Mouse (Mus musculus): ENCODE measurements around the gene Vwa3a. TPM values are rescaled to one million over a fixed set of nuclear protein-coding genes. Genes with fewer than 3 reads are reported as not detected.
"Not testable (repeated sequence)": the region's sequence is repeated elsewhere in the genome, so short reads cannot be mapped to it uniquely, and the experiment has no call there.

Gene Vwa3a
- polyA plus RNA-seq, 1 experiment from 2014 or later = 0.64 TPM

DNA sequence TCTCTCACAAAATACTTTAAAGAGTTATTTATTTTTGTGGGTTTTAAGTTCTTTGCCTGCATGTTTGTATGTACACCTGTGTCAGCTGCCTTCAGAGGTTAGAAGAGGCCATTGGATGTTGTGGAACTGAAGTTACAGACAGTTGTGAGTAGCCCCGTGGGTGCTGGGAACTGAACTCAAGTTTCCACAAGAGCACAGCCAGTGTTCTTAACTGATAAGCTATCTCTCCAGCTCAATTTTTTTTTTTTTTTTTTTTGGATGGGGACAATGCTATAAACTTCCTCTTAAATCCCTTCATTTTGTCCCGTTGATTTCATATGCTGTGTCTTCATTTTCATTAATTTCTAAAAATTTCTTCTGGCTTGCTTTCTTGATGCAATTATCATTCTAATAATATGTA is 25.9 kb upstream of the Vwa3a start:
- Histone ChIP-seq H3K4me1 (ENCODE audit: control insufficient read depth, insufficient read depth, low read length) (no peaks in the 10 kb centered on the region), H3K9me3 (ENCODE audit: control insufficient read depth, low read length) (no peaks in the 10 kb centered on the region), H3K4me2 (ENCODE audit: low read depth) (no peak overlapping the region), H3K36me3 (ENCODE audit: control insufficient read depth, insufficient read depth, low read length) (no peaks in the 10 kb centered on the region), H3K27me3 (ENCODE audit: control insufficient read depth, insufficient read depth, low read length) (no peaks in the 10 kb centered on the region), H3K9ac (ENCODE audit: low read length) (no peak overlapping the region), H3K4me3 (ENCODE audit: low read depth, low read length) (no peak overlapping the region), H3K27ac (ENCODE audit: low read depth, low read length) (no peak overlapping the region)
- ATAC-seq (ENCODE audit: insufficient read depth, low FRiP score, low TSS enrichment) = no peak
- WGBS = 93% methylated on average over 2 of the region's 2 CpGs
- no peak for DNase-seq (ENCODE audit: low spot score)

DNA sequence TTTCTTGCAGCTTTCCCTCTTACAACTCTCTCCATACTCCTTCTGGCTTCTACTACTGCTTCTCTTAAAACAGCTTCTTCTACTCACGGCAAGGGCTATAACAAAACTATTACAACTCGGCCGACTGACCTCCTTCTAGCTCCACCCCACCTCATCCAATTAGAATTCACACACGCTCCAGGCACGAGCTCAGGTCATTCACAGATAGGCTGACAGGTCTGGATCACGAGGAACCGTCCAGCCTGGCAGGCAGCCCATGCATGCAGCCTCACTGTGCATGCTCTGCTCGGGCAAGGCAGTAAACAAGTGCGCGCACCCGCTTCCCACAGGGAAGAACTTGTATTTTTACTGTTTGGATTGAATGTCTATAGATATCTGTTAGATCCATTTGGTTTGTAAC is 25.2 kb upstream of the Vwa3a start:
- not testable (repeated sequence) for H3K4me3 ChIP-seq (ENCODE audit: low read depth, low read length); H3K4me2 ChIP-seq (ENCODE audit: low read depth); ATAC-seq (ENCODE audit: insufficient read depth, low FRiP score, low TSS enrichment); H3K27ac ChIP-seq (ENCODE audit: low read depth, low read length); H3K9ac ChIP-seq (ENCODE audit: low read length); H3K9me3 ChIP-seq (ENCODE audit: control insufficient read depth, low read length); H3K36me3 ChIP-seq (ENCODE audit: control insufficient read depth, insufficient read depth, low read length); H3K4me1 ChIP-seq (ENCODE audit: control insufficient read depth, insufficient read depth, low read length); H3K27me3 ChIP-seq (ENCODE audit: control insufficient read depth, insufficient read depth, low read length); DNase-seq (ENCODE audit: low spot score)
- 88% methylated on average over 11 of the region's 11 CpGs for WGBS

DNA sequence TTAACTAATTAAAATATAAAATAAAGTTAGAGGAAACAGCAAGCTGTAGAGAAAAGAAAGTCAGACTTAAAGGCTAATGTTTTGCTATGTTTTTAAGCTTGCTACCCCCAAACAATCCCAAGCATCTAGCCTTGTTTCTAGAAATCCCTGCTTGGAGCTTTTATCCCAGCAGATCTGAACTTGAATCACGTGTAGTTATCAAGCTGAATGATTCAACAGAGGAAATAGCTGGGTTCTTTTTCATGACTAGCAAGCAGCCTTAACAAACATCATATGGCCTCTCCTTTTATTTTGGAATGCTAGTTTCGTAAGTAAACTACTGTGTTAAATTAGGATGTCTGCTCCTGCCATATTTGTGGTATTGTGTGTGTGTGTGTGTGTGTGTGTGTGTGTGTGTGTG is 21.9 kb upstream of the Vwa3a start:
- no peaks in the 10 kb centered on the region for H3K9me3 ChIP-seq (ENCODE audit: control insufficient read depth, low read length)
- WGBS = 84% methylated on average over 2 of the region's 2 CpGs

DNA sequence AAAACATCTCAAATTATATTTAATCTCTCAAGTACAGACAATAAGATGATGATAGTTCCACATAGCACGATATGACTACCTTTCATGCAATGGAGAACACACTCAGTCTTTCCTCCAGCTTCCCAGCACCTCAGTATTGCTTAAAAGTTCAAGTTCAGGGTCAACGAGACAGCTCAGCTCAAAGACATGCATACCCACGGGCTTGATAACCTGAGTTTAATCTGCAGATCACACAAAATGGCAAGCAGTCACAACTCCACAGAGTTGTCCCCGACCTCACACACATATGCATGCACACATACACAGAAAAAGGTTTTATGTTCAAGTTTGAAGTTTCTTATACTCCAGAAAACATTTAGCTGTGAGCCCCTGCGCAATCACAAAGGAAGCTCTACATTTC is 18.1 kb upstream of the Vwa3a start:
- H3K4me3 ChIP-seq (ENCODE audit: low read depth, low read length) = no peak overlapping the region

More for the DNA sequence above, 21.9 kb upstream of the Vwa3a start:
- Histone ChIP-seq H3K4me1 (ENCODE audit: control insufficient read depth, insufficient read depth, low read length) (no peaks in the 10 kb centered on the region), H3K9ac (ENCODE audit: low read length) (no peak overlapping the region), H3K27me3 (ENCODE audit: control insufficient read depth, insufficient read depth, low read length) (no peaks in the 10 kb centered on the region), H3K36me3 (ENCODE audit: control insufficient read depth, insufficient read depth, low read length) (no peaks in the 10 kb centered on the region), H3K4me2 (ENCODE audit: low read depth) (no peak overlapping the region), H3K4me3 (ENCODE audit: low read depth, low read length) (no peak overlapping the region), H3K27ac (ENCODE audit: low read depth, low read length) (no peak overlapping the region)
- DNase-seq (ENCODE audit: low spot score) (no peak), ATAC-seq (ENCODE audit: insufficient read depth, low FRiP score, low TSS enrichment) (no peak)

DNA sequence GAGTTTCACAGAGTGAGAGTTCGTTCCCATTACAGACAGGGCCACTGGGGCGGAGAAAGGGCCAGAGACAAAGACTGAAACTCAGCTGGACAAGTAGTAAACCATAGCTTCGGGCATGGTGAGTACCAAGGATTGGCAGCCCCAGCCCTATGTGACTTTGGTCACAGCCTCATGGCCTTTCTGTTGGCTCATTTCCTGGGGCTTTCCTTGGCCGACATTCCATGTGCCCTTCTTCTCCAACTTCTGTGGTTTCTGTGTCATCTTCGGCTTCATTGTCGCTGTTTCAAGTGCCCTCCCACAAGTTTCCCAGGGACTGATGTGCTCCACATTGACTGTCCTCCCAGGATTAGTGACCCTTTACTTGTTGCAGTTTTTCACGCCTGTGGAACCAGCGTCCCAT is 17.7 kb upstream of the Vwa3a start:
- Histone ChIP-seq H3K27ac (ENCODE audit: low read depth, low read length) (no peak overlapping the region), H3K27me3 (ENCODE audit: control insufficient read depth, insufficient read depth, low read length) (no peaks in the 10 kb centered on the region), H3K4me3 (ENCODE audit: low read depth, low read length) (no peak overlapping the region), H3K9ac (ENCODE audit: low read length) (no peak overlapping the region), H3K4me1 (ENCODE audit: control insufficient read depth, insufficient read depth, low read length) (no peaks in the 10 kb centered on the region), H3K4me2 (ENCODE audit: low read depth) (no peak overlapping the region), H3K36me3 (ENCODE audit: control insufficient read depth, insufficient read depth, low read length) (no peaks in the 10 kb centered on the region; the same call in 1 of the 2 replicates), H3K9me3 (ENCODE audit: control insufficient read depth, low read length) (no peaks in the 10 kb centered on the region)
- ATAC-seq (ENCODE audit: insufficient read depth, low FRiP score, low TSS enrichment) (no peak), DNase-seq (ENCODE audit: low spot score) (no peak)
- 81% methylated on average over 8 of the region's 8 CpGs for WGBS

More for the DNA sequence above, 18.1 kb upstream of the Vwa3a start:
- Histone ChIP-seq H3K27me3 (ENCODE audit: control insufficient read depth, insufficient read depth, low read length) (no peaks in the 10 kb centered on the region), H3K9me3 (ENCODE audit: control insufficient read depth, low read length) (no peaks in the 10 kb centered on the region), H3K4me1 (ENCODE audit: control insufficient read depth, insufficient read depth, low read length) (no peaks in the 10 kb centered on the region), H3K36me3 (ENCODE audit: control insufficient read depth, insufficient read depth, low read length) (no peaks in the 10 kb centered on the region; the same call in 1 of the 2 replicates), H3K4me2 (ENCODE audit: low read depth) (no peak overlapping the region), H3K9ac (ENCODE audit: low read length) (no peak overlapping the region), H3K27ac (ENCODE audit: low read depth, low read length) (no peak overlapping the region)
- 90% methylated on average over 5 of the region's 5 CpGs for WGBS
- ATAC-seq (ENCODE audit: insufficient read depth, low FRiP score, low TSS enrichment) (no peak), DNase-seq (ENCODE audit: low spot score) (no peak)

DNA sequence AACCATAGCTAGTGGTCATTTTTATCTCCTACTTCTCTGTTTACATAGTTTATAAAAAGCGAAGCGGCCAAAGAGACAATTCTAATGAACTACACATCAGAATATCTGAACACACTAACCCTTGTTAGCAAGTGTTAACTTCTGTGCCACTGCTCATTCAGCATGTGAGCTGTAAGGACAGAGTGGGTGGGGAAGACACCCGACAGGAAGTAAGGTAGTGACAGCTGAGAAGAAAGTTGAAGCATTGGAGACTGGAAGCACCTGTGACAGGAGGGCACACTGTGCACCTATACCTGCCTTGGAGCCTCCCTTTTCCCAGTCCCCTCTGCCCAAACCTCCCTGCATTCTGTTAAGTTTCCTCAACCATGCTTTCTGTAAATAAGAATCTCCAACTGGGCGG is 17.1 kb upstream of the Vwa3a start:
- WGBS = 95% methylated on average over 4 of the region's 4 CpGs
- no peak for DNase-seq (ENCODE audit: low spot score)
- Histone ChIP-seq H3K27me3 (ENCODE audit: control insufficient read depth, insufficient read depth, low read length) (no peaks in the 10 kb centered on the region), H3K4me1 (ENCODE audit: control insufficient read depth, insufficient read depth, low read length) (no peaks in the 10 kb centered on the region), H3K4me2 (ENCODE audit: low read depth) (no peak overlapping the region), H3K36me3 (ENCODE audit: control insufficient read depth, insufficient read depth, low read length) (no peaks in the 10 kb centered on the region; the same call in 1 of the 2 replicates), H3K27ac (ENCODE audit: low read depth, low read length) (no peak overlapping the region), H3K9ac (ENCODE audit: low read length) (no peak overlapping the region), H3K4me3 (ENCODE audit: low read depth, low read length) (no peak overlapping the region), H3K9me3 (ENCODE audit: control insufficient read depth, low read length) (no peaks in the 10 kb centered on the region)
- no peak for ATAC-seq (ENCODE audit: insufficient read depth, low FRiP score, low TSS enrichment)

DNA sequence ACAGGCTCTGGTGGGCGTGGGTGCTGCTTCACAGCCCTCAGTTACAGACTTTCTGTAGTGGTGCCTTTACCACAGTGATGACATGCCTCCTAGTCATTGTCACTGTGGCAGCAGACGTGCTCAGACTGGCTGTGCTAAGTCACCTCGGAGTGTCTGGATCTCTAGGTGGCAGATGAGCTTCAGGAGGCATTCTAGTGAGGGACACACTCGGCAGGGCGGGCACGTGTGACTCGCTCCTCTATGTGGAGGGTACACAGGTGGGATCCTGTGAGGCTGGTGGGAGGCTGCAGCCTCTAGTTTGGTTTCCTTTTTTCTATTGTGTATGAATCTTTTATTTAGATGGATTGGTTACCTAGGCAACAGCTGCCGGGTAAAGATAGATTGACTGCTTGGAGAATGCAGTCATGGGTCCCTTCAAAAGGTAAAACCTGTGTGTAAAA is 16.3 kb upstream of the Vwa3a start:
- no peak overlapping the region for H3K4me3 ChIP-seq (ENCODE audit: low read depth, low read length)
- no peaks in the 10 kb centered on the region; the same call in 1 of the 2 replicates for H3K36me3 ChIP-seq (ENCODE audit: control insufficient read depth, insufficient read depth, low read length)
- WGBS = 67% methylated on average over 8 of the region's 8 CpGs
- DNase-seq (ENCODE audit: low spot score) (no peak), ATAC-seq (ENCODE audit: insufficient read depth, low FRiP score, low TSS enrichment) (no peak)
- H3K4me2 ChIP-seq (ENCODE audit: low read depth) = no peak overlapping the region
- H3K27me3 ChIP-seq (ENCODE audit: control insufficient read depth, insufficient read depth, low read length) = no peaks in the 10 kb centered on the region
- H3K27ac ChIP-seq (ENCODE audit: low read depth, low read length) = no peak overlapping the region
- no peak overlapping the region for H3K9ac ChIP-seq (ENCODE audit: low read length)
- no peaks in the 10 kb centered on the region for H3K4me1 ChIP-seq (ENCODE audit: control insufficient read depth, insufficient read depth, low read length)
- no peaks in the 10 kb centered on the region for H3K9me3 ChIP-seq (ENCODE audit: control insufficient read depth, low read length)

DNA sequence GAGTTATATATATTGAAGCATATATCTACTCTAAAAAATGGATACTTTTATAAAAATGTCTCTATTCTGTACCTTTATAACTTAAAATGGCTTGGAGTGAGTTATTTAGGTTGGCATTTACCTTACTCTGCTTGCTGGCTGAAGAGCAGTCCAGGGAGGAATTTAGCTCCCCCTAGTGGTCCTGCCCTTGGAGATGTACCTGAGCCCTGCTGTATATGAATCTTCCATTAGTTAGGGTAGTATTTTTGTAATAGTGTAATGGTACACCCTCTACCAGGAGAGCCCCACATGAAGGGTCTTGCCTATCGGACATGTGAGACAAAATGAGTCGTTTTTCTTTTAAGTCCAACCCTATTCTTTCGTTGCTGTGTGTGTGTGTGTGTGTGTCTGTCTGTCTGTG is 11.5 kb upstream of the Vwa3a start:
- no peak overlapping the region for H3K27ac ChIP-seq (ENCODE audit: low read depth, low read length)
- H3K4me3 ChIP-seq (ENCODE audit: low read depth, low read length) = no peak overlapping the region
- H3K9ac ChIP-seq (ENCODE audit: low read length) = no peak overlapping the region
- no peaks in the 10 kb centered on the region for H3K27me3 ChIP-seq (ENCODE audit: control insufficient read depth, insufficient read depth, low read length)
- H3K4me1 ChIP-seq (ENCODE audit: control insufficient read depth, insufficient read depth, low read length) = no peaks in the 10 kb centered on the region
- H3K36me3 ChIP-seq (ENCODE audit: control insufficient read depth, insufficient read depth, low read length) = no peaks in the 10 kb centered on the region; the same call in 1 of the 2 replicates
- ATAC-seq (ENCODE audit: insufficient read depth, low FRiP score, low TSS enrichment) (no peak), DNase-seq (ENCODE audit: low spot score) (no peak)
- H3K4me2 ChIP-seq (ENCODE audit: low read depth) = no peak overlapping the region
- 87% methylated on average over 3 of the region's 3 CpGs for WGBS
- H3K9me3 ChIP-seq (ENCODE audit: control insufficient read depth, low read length) = no peaks in the 10 kb centered on the region

DNA sequence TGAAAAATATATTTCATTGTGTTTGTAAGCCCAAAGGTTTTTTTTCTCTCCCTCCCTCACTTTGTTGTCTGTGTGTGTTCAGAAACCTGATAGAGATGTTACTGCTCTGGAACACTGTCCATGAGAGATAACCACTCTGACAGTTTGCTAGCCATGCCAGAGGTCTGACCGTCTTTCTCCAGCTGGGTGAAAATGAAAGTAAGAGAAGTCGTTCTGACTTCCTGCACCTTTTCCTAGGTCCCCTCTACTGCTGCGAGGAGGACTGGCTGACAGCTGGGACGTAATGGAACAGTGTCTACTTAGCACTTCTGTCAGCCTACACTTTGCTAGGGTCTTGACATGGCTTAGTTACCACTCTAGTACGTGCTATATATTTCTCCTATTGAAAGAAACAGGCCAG is 9.5 kb upstream of the Vwa3a start:
- Histone ChIP-seq H3K27me3 (ENCODE audit: control insufficient read depth, insufficient read depth, low read length) (no peaks in the 10 kb centered on the region), H3K4me2 (ENCODE audit: low read depth) (no peak overlapping the region), H3K4me1 (ENCODE audit: control insufficient read depth, insufficient read depth, low read length) (no peaks in the 10 kb centered on the region), H3K36me3 (ENCODE audit: control insufficient read depth, insufficient read depth, low read length) (no peaks in the 10 kb centered on the region; the same call in 1 of the 2 replicates), H3K9me3 (ENCODE audit: control insufficient read depth, low read length) (no peaks in the 10 kb centered on the region), H3K9ac (ENCODE audit: low read length) (no peak overlapping the region), H3K4me3 (ENCODE audit: low read depth, low read length) (no peak overlapping the region), H3K27ac (ENCODE audit: low read depth, low read length) (no peak overlapping the region)
- DNase-seq (ENCODE audit: low spot score) = no peak
- no peak for ATAC-seq (ENCODE audit: insufficient read depth, low FRiP score, low TSS enrichment)
- 95% methylated on average over 5 of the region's 5 CpGs for WGBS

Data from neural tube, embryonic 11.5 days (tissue).